Mouse (Mus musculus) liver, embryonic 11.5 days (tissue): ENCODE measurements around the gene Erc2. TPM values are rescaled to one million over a fixed set of nuclear protein-coding genes. Genes with fewer than 3 reads are reported as not detected.

Experiments
- ATAC-seq: fragments of 200-750 bp; cut with Nextera tagmentation; replicated peaks from 2 replicates; pipeline ENCODE4 v1.8.0; 2017; ENCODE audit warnings: moderate number of reproducible peaks, mild to moderate bottlenecking, moderate TSS enrichment, moderate library complexity; ENCODE audit not compliant: low FRiP score
- DNase-seq: peaks from one replicate; pipeline ENCODE4 v3.0.0-alpha.2; 2017; ENCODE audit warnings: low spot score
- H3K27ac ChIP-seq: fragments of 300-500 bp; sonication (generic); 2 replicates; pipeline ENCODE4 v1.5.1; 2014; ENCODE audit warnings: mild to moderate bottlenecking, low read depth, low read length, control low read depth
- H3K27me3 ChIP-seq: fragments of 300-500 bp; sonication (generic); replicated peaks from 2 replicates; pipeline ENCODE4 v1.6.1; 2014; ENCODE audit warnings: low read length, mixed read lengths; ENCODE audit not compliant: control insufficient read depth, insufficient read depth
- H3K36me3 ChIP-seq: fragments of 300-500 bp; sonication (generic); 2 replicates; pipeline ENCODE4 v1.6.1; 2014; ENCODE audit warnings: mild to moderate bottlenecking, low read length, moderate library complexity, mixed read lengths; ENCODE audit not compliant: control insufficient read depth, insufficient read depth
- H3K4me1 ChIP-seq: fragments of 300-500 bp; sonication (generic); replicated peaks from 2 replicates; pipeline ENCODE4 v1.6.1; 2014; ENCODE audit warnings: low read length, mixed read lengths; ENCODE audit not compliant: control insufficient read depth, insufficient read depth
- H3K4me2 ChIP-seq: fragments of 300-500 bp; sonication (generic); 2 replicates; pipeline ENCODE4 v1.6.1; 2014; ENCODE audit warnings: mild to moderate bottlenecking, control low read depth, moderate library complexity
- H3K4me3 ChIP-seq: fragments of 300-500 bp; sonication (generic); 2 replicates; pipeline ENCODE4 v1.5.1; 2014; ENCODE audit warnings: low read depth, low read length, control low read depth
- H3K9ac ChIP-seq: fragments of 300-500 bp; sonication (generic); 2 replicates; pipeline ENCODE4 v1.6.1; 2014; ENCODE audit warnings: low read depth, low read length, control low read depth
- H3K9me3 ChIP-seq: fragments of 300-500 bp; sonication (generic); 2 replicates; pipeline ENCODE4 v1.6.1; 2016; ENCODE audit warnings: low read length, inconsistent platforms, mixed read lengths; ENCODE audit not compliant: control insufficient read depth
- WGBS: fragments of 180-500 bp; shearing (Covaris S2); extraction: QIAGEN DNeasy Blood & Tissue Kit; methylation state at CpG from one replicate; pipeline ENCODE4 v1.1.7; 2014; 5-methylcytosine and 5-hydroxymethylcytosine counted together
- polyA plus RNA-seq: library from polyadenylated mRNA; unstranded; fragments of >200 nt; fragmentation: Nextera tagmentation; extraction: Ambion mirVana; gene quantifications from 2 replicates; pipeline ENCODE4 v1.2.1, GENCODE M21; 2014

The Erc2 gene
- polyA plus RNA-seq, 1 experiment from 2014 or later: 1.6 TPM

- Histone ChIP-seq H3K9me3 (no peaks in the 10 kb centered on the region), H3K4me2 (no peak overlapping the region), H3K27ac (no peak overlapping the region), H3K4me1 (no peaks in the 10 kb centered on the region), H3K4me3 (no peak overlapping the region), H3K27me3 (no peaks in the 10 kb centered on the region), H3K36me3 (no peaks in the 10 kb centered on the region), H3K9ac (no peak overlapping the region)
- DNase-seq: no peak
- no peak for ATAC-seq
- 39% methylated on average over 2 of the region's 2 CpGs for WGBS
Measured at GRCm38 (mm10) chr14:27642981-27643380, 20.8 kb downstream of the Erc2 start.

- Histone ChIP-seq H3K4me1 (no peaks in the 10 kb centered on the region), H3K4me2 (no peak overlapping the region), H3K27ac (no peak overlapping the region), H3K36me3 (no peaks in the 10 kb centered on the region), H3K27me3 (no peaks in the 10 kb centered on the region), H3K4me3 (no peak overlapping the region), H3K9me3 (no peaks in the 10 kb centered on the region), H3K9ac (no peak overlapping the region)
- ATAC-seq: no peak
- no peak for DNase-seq
- 34% methylated on average over 11 of the region's 11 CpGs for WGBS
Measured at GRCm38 (mm10) chr14:27654670-27655069, 32.4 kb downstream of the Erc2 start.

- Histone ChIP-seq H3K36me3 (no peaks in the 10 kb centered on the region), H3K4me3 (no peak overlapping the region), H3K4me2 (no peak overlapping the region), H3K9me3 (no peaks in the 10 kb centered on the region), H3K4me1 (no peaks in the 10 kb centered on the region), H3K27ac (no peak overlapping the region), H3K9ac (no peak overlapping the region), H3K27me3 (no peaks in the 10 kb centered on the region)
- ATAC-seq (no peak), DNase-seq (no peak)
- 77% methylated on average over 3 of the region's 3 CpGs for WGBS
Measured at GRCm38 (mm10) chr14:27658616-27659015, 36.4 kb downstream of the Erc2 start.

GRCm38 (mm10) chr14:27661466-27661865 is 39.2 kb downstream of the Erc2 start:
- WGBS: 56% methylated on average over 4 of the region's 4 CpGs
- DNase-seq: no peak
- Histone ChIP-seq H3K4me2 (no peak overlapping the region), H3K36me3 (no peaks in the 10 kb centered on the region), H3K4me3 (no peak overlapping the region), H3K9me3 (no peaks in the 10 kb centered on the region), H3K4me1 (no peaks in the 10 kb centered on the region), H3K27me3 (no peaks in the 10 kb centered on the region), H3K27ac (no peak overlapping the region), H3K9ac (no peak overlapping the region)
- ATAC-seq: no peak

GRCm38 (mm10) chr14:27662251-27662650 is 40.0 kb downstream of the Erc2 start:
- Histone ChIP-seq H3K36me3 (no peaks in the 10 kb centered on the region), H3K4me1 (no peaks in the 10 kb centered on the region), H3K4me3 (no peak overlapping the region), H3K27me3 (no peaks in the 10 kb centered on the region), H3K4me2 (no peak overlapping the region), H3K9ac (no peak overlapping the region), H3K27ac (no peak overlapping the region), H3K9me3 (no peaks in the 10 kb centered on the region)
- DNase-seq (no peak), ATAC-seq (no peak)

GRCm38 (mm10) chr14:27667016-27667852 is 45.0 kb downstream of the Erc2 start:
- Histone ChIP-seq H3K4me2 (no peak overlapping the region), H3K4me3 (no peak overlapping the region), H3K9me3 (no peaks in the 10 kb centered on the region), H3K27ac (no peak overlapping the region), H3K27me3 (no peaks in the 10 kb centered on the region), H3K9ac (no peak overlapping the region), H3K4me1 (no peaks in the 10 kb centered on the region), H3K36me3 (no peaks in the 10 kb centered on the region)
- DNase-seq (no peak), ATAC-seq (no peak)
- WGBS: 78% methylated on average over 11 of the region's 11 CpGs

GRCm38 (mm10) chr14:27668151-27668550 is 45.9 kb downstream of the Erc2 start:
- no peak for ATAC-seq

GRCm38 (mm10) chr14:27669939-27670338 is 47.7 kb downstream of the Erc2 start:
- ATAC-seq: no peak
- no peaks in the 10 kb centered on the region for H3K27me3 ChIP-seq
- H3K9me3 ChIP-seq: no peaks in the 10 kb centered on the region
- WGBS: 77% methylated on average over 3 of the region's 3 CpGs
- H3K36me3 ChIP-seq: no peaks in the 10 kb centered on the region
- no peak overlapping the region for H3K27ac ChIP-seq
- DNase-seq: no peak
- no peaks in the 10 kb centered on the region for H3K4me1 ChIP-seq
- H3K4me3 ChIP-seq: no peak overlapping the region
- H3K9ac ChIP-seq: no peak overlapping the region
- H3K4me2 ChIP-seq: no peak overlapping the region

More at GRCm38 (mm10) chr14:27668151-27668550, 45.9 kb downstream of the Erc2 start:
- no peak overlapping the region for H3K27ac ChIP-seq
- no peak overlapping the region for H3K9ac ChIP-seq
- no peaks in the 10 kb centered on the region for H3K9me3 ChIP-seq
- no peak for DNase-seq
- H3K36me3 ChIP-seq: no peaks in the 10 kb centered on the region
- H3K4me3 ChIP-seq: no peak overlapping the region
- H3K27me3 ChIP-seq: no peaks in the 10 kb centered on the region
- no peaks in the 10 kb centered on the region for H3K4me1 ChIP-seq
- WGBS: 69% methylated on average over 6 of the region's 6 CpGs
- H3K4me2 ChIP-seq: no peak overlapping the region

- H3K9me3 ChIP-seq: no peaks in the 10 kb centered on the region
- H3K27me3 ChIP-seq: no peaks in the 10 kb centered on the region
- 81% methylated on average over 7 of the region's 7 CpGs for WGBS
- DNase-seq (no peak), ATAC-seq (no peak)
- no peak overlapping the region for H3K27ac ChIP-seq
- H3K4me3 ChIP-seq: no peak overlapping the region
- H3K4me2 ChIP-seq: no peak overlapping the region
- no peaks in the 10 kb centered on the region for H3K36me3 ChIP-seq
- H3K4me1 ChIP-seq: no peaks in the 10 kb centered on the region
- H3K9ac ChIP-seq: no peak overlapping the region
Measured at GRCm38 (mm10) chr14:27672761-27673160, 50.5 kb downstream of the Erc2 start.
